Mouse (Mus musculus): ENCODE results near the gene Chkb.

Chkb gene

DNA sequence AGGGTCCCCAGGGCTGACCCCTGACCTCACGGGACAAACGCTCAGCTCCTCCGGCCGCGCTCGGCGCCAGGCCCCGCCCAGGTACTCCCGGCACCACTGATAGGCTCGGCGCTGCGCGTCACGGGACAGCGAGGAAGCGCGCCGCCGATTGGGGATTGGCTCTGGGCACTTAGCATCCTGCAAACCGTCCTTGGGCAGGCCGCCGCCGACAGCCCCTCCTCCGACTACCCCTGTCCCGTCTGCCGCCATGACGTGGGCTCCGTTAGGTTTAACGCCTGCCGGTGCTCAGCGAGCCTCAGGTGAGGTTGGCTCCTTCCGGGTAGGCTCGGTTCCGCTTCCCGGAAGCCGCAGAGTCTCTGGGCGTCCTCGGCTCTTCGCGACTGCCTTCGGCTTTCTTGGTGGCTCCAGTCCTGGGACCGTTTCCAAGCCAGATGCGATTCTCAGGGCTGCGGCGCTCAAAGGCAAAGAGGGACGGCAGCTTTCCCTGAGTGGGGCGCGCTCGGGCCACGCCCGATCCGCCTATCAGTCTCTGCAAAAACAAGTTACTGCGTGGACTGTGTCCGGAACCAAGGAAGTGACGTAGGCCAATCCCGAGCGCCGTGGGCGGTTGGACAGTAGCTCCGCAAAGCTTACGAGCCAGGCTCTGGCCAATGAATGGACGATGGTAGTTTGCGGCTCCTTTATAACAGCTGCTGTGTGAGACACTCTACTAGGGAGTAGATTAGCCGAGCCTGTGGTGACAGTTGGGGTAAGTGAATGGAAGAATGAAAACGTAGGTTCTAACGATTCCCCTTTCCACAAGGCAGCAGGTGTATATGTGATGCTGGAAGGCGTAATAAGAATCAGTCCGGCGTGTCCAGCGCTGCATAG lies at the start of gene Chkb, which contains the start of the genes C730034F03Rik and Gm44502:
Gene Chkb (minus strand): TSS at position 557 of the 870 bp plus-strand sequence.
Gene C730034F03Rik (plus strand): TSS at position 238 of the 870 bp plus-strand sequence.
Gene Gm44502 (minus strand): TSS at position 345 of the 870 bp plus-strand sequence.
- peak; percentile 97 for DNase-seq

DNA sequence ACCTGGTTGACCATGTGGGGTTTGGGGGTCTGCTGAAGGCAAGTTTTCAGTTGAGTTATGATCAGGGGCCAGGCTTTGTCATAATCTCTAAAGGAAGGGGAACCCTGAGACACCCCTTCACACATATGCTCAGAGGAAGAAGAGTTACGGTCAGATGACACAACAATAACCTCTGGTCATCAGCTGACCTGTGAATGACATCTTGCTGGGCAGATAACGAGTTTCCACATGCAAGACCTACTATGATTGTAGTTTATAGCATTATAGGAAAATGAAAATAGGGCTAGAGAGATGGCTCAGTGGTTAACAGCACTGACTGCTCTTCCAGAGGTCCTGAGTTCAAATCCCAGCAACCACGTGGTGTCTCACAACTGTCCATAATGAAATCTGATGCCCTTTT lies 48.9 kb upstream of the Chkb start:
- DNase-seq: no peak

DNA sequence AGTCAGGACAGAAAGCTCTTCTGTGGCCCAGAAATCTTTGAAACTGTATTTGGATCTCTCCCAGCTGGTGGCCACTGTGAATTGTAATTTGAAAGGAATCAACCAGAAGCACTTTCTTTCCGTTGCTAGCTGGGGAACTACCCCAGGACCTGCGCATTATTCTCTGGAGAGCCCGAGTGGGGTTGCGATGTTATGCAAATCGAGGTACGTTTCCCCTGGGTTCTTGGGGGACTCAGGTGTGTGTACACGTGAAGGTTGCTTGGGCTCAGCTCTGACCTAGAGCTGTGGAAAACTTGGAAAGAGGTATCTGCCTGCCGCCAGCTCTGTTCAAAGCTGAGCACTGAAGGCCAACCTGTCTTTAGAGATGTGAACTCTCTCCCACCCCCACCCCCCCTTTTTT lies 48.1 kb upstream of the Chkb start:
- DNase-seq: no peak

DNA sequence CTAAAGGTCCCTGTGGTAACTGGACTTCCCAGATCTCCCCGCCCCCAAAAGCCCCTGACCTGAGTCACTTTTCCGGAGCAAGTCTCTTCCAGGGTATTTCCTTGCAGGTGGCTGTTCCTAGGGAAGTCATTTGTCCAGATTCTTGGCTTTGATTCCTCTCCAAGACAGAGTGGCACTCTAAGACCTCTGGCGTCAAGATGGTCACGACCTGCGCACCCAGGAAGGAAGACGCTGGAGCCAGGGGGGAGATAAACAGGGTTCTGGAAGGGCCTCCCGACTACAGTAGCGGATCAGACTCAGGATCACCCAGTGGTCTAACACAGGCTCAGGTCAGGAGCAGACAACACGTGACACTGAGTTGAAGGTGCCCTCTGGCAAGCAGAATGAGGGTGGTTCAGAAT lies 47.4 kb upstream of the Chkb start, which contains the start of gene Arsa:
Gene Arsa (minus strand): TSS at position 335 of the 401 bp plus-strand sequence.
- DNase-seq: no peak

DNA sequence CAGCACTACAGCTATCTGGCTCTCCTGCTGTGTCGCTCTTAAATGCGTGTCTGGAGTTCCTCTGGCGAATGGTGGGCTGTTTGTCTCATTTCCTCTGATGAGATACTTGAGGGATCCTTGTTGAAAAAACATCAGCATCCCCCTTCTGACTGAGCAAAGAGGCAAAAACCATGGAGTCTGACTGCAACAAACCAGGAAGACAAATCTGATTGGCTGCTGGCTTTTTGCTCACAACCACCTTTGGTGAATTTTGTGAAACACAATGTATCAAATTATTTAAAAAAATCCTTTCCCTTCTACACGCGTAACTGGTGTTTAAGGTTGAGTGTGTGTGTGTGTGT lies 46.7 kb upstream of the Chkb start:
- no peak for DNase-seq

DNA sequence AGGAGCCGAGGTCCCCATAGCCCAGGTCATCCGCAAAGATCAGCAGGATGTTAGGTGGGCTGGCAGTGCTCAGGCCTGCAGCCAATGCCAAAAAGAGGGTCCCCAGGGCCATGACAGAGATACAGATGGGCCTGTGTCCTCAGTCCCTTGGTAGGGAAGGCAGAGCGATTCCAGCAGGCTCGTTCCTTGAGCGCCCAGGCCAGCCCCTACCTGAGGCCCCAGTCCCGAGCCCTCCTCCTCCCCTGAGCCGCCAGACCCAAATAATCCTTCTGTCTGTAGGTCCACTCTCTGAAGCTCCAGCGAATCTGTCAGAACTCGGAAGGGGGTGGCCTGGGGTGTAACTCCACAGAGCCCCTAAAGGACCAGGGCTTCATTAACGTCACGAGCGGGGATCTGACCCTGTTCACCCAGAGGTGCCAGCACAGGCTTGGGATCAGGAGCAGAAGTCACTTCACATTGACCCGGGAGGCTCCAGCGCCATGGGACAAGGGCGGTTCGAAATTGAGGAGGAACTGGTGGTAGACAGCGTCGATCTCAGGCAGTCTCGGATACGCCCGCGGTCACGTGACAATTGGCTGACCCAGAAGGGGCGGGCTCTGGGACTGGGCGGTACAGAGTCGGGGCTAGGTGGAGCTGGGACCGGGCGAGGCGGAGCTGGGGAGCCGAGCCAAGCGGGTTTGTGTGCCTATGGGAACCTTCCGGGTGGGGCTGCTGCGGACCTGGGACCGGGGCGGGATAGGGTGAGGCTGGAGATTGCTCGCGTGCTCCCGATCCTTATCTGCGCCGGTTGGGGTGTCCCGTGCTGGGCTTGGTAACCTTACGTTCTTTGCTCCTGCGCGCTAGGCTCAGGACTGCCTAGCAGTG lies 46.1 kb upstream of the Chkb start:
- peak; percentile 96 for DNase-seq

DNA sequence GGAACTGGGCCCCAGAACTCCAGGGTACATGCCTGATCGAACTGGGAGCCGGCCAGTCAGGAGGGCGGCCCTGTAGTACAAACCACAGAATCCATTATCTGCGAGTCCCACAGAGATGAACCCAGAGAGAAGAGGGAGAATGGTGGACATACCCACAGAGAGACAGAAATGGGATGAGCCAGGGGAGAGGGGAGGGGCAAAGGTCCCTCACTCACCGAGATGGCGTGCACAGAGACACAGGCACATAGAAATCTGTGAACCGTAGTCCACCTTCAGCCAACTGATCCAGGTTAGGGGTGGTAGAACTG lies 45.5 kb upstream of the Chkb start:
- no peak for DNase-seq

DNA sequence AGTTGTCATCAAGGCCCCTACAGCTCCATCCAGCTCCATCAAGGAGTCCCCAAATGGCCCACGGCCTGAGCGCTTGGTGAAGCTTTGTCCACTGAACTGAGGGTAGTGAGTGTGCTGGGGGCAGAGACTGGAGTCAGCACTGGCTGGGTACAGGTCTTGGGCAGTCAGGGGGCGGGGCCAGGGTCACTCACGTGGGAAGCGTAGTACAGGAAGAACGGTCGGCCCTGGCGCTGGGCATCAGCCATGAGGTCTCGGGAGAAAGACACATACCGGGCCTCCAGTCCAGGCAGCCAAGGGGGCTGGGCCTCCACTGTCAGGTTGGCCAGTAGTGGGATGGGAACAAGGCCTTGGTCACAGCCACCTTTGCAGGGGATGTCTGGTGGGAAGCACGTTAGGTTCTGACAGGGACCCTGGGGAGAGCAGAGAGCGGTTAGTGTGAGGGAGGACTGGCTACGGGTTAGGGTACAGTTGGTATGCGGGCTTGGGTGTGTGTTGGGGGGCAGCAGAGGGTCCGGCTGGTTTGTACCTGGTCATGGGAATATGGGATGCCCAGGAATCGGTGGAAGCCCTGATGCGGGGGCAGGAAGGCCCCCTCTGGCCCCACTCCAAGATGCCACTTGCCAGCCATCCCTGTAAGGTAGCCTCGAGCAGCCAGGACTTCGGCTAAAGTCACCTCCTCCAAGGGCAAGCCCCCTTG lies 45.0 kb upstream of the Chkb start:
- DNase-seq: no peak

DNA sequence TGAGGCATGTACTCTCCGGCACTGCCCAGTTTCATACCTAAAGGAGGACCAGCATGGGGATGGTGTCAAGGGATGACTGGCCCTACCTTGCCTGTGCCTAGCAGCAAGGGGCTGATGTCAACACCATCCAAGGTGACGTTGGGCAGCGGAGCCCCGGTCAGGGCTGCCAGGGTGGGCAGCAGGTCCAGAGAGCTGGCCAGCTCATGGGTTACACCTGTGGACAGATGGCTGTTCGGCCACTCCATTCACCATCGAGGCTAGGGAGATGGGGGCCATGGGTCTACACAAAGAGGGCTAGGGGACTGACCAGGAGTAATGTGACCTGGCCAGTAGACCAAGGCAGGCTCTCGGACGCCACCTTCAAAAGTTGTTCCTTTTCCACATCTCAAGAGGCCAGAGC lies 44.2 kb upstream of the Chkb start:
- no peak for DNase-seq

DNA sequence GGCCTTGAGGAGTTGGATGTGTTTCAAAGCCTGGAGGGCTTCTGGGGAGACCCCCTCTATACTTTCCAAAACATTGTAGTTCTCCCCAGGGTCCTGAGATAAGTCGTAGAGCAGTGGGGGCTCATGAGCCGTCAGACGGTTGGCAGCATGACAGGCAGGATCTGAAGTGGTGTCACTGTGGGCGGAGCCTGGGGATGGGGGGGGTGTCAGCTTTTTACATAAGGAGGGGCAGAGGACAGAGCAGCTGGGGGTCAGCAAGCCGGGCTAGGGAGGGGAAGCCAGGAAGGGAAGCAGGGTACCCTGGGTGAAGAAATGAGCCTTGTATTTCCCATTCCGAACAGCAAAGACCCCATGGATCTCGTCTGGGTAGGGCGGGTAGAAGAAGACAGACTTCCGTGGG lies 43.7 kb upstream of the Chkb start:
- no peak for DNase-seq

DNA sequence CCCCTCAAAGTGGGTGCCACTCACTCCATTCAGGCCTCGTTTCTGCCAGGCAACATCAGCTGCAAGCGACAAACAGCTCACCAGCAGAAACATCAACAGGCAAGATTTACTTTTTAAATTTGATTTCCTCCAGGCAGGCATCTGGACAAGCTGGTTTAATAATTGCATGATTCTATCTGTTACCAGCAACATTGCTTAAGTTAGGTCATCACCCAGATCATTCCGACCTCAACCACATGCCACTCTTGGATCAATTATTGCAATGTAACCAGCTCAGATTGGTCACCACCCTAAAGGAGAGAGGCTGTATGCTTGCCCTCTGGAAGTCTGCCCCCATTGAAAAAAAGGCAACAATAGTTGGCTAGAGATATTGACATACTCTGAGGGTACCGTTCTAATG lies 41.8 kb upstream of the Chkb start:
- no peak for DNase-seq

DNA sequence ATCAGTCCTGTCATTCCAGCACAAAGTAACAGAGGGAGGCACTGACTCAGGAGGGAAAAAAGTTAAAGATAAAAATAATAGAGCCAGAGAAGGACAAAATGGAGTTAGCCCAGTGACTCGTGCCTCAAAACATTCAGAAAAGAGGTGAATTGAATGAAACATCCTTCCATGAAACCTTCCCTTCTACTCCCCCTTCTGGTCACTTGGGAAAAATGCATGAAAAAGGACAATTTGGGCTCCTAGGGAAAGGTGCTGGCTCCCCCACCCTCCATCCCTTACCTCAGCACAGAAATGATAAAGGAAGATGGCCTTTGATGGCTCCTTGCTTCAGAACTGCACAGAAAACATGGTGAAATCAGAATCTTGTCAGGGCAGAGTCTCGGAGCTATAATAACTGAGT lies 38.9 kb upstream of the Chkb start:
- no peak for DNase-seq

DNA sequence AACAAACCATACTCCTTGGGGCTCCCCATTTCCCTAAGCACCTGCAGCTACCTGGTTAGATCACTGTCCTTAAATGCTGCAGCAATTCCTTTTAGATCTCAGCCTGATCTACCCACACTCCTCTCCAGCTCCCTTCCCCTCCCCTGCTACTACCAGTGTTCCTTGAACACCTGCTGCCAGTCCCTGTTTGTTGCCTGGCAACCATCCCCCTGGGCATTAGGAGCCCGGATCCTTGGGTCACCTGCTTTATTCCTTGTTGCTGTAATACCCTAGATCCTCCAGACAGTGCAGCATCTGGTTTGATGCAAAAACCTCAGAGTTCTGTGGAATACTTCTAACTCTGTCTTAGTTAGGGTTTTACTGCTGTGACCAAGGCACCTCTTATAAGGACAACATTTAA lies 35.3 kb upstream of the Chkb start:
- DNase-seq: no peak

DNA sequence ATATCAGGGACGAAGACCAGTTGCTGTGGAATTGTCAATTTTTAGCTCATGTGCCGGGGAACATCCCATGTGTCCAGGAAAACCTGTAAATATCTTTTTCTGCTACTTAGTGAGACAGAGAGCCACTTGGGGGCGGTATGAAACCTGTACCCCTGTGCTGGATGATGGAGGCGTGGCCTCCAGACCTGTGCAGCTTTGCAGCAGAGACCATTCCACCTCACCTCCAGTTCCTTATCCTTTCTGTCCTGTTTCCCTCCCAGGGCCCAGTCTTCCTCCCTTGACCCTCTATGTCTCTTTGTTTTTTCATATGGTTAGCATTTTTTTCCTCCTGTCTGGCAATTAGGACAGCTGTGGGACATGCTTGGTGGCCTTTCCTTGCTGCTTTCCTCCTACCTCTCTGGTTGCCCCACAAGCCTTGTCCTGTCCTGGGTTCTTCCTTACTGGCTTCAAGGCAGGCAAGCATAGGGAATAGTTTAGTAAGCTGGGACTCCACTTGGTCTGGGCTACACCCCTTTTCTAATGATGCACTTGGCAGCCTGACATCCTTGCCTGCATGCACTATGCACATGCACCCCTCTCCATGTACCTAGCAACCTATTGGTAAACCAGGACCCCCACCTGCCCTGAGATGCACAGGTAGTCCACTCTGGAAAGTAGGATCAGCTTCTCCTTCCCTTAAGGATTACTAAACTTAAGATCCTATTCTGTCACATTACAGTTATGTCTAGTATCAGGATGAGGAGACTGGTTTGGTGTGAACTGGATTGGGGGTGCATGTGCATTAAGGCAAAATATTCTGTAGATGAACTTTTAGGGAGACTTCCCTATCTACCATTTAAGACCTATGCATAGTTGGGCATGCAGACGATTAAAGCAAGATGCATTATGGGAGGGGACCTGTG lies 33.9 kb upstream of the Chkb start:
- no peak for DNase-seq

DNA sequence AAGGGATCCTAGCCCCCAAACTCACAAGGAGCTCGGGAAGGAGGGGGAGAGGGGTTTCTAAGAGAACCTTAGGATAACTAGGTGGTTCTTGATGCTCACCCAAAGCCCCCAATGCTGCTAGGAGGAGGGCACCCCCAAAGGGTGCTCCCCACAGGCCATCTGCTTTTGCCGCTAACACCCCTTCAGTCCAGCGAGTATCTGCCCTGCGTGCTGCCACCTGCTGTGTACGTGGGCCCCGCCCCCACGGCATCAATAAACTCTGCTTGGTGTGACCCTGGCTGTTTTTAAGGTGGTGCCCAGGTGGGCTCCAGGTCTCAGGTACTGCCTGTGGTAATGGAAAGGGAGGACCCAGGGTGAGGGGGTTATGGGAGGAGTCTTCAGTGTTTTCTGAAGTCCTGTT lies 32.5 kb upstream of the Chkb start:
- no peak for DNase-seq

DNA sequence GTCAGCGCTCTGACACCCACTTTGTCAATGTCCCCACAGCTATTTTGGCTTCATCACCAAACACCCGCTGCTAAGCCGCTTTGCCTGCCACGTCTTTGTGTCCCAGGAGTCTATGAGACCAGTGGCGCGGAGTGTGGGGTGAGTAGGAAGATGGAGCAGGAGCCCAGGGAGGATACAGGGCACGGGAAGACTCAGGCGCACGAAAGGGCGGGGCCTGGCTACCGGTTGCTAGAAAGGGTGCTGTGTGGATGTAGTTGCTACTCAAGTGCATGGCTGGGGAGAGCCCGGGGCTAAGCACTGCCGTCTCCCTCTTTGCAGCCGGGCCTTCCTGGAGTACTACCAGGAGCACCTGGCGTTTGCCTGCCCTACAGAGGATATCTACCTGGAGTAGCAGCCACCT lies 31.6 kb upstream of the Chkb start:
- peak; percentile 1 for DNase-seq

DNA sequence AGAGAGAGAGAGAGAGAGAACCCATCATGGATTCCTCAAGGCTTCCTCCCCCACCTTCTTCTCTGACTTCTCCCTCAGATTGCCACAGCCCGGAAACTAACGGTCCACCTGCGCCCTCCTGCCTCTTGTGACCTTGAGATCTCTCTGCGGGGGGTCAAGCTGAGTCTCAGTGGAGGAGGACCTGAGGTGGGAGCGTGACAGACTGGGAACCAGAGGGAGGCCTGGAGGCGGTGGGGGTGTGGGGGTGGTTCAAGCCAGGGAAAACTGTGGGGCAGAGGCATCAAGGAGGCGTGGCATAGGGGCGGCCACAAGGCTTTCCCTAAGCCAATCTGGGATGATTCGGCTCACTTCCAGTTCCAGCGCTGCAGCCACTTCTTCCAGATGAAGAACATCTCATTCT lies 30.6 kb upstream of the Chkb start:
- DNase-seq: peak; percentile 4

DNA sequence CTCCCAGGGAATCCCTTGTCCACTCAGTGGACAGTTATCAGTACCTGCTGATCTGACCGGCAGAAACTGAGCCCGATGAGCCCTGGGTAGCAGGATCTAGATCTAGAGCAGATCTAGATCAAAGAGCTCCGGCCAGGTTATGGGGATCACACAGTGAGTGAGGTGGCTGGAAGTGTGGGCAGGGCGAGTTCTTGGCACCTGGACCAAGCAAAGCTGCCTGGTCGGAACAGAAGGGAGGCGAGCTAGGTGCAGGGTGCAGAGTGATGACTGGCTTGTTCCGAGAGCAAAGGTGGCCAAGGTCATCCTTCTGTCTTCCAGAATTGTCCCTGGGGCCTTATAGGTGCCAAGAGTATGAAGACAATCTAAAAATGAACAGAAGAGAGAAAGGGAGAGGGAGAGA lies 30.1 kb upstream of the Chkb start:
- DNase-seq: peak; percentile 1

DNA sequence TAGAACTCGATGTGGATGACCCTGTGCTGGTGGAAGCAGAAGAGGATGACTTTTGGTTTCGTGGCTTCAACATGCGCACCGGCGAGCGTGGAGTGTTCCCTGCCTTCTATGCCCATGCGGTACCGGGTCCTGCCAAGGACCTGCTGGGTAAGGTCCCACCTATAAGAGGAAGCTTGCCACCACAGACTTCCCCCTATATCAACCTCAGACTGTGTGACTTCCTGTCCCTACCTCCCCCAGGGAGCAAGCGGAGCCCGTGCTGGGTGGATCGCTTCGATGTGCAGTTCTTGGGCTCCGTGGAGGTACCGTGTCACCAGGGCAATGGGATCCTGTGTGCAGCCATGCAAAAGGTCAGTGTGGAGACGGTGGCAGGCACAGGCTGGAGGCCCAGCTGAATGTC lies 29.2 kb upstream of the Chkb start:
- DNase-seq: no peak

DNA sequence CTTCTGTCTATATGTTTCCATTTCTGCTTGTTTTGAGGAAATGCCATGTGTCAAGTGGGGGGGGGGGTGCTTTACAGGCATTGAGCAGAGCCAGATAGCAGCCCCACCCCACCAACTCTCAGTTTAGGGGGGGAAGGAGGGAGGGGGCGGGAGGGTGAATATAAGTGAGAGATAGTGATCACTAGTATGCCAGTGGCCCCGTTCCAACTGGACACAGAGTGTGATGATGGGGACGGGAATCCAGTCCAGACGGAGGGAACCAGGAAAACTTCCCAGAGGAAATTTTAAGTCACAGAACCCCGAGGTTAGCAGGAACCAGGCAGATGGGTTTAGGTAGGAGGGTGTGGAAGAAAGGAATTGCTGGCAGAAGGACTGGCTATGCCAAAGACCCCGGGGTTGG lies 25.9 kb upstream of the Chkb start:
- no peak for DNase-seq

DNA sequence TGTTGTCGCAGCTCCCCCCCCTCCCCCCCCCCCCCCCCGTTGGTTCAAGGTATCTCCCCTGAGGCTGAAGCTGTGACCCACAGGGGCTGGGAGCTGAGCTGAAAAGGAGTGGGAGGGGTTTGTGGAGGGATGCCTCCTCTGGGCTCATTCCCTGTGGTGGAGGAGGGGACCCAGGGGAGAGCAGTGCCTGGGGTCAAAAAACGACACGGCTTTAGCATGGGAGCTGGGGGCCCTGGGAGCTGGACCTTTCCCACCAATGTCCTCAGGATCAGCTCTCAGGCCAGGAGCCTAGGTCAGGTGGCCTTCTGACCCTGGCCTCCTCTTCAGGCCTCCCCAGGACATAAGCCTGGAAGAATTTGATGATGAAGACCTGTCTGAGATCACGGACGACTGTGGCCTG lies 25.1 kb upstream of the Chkb start:
- DNase-seq: no peak

DNA sequence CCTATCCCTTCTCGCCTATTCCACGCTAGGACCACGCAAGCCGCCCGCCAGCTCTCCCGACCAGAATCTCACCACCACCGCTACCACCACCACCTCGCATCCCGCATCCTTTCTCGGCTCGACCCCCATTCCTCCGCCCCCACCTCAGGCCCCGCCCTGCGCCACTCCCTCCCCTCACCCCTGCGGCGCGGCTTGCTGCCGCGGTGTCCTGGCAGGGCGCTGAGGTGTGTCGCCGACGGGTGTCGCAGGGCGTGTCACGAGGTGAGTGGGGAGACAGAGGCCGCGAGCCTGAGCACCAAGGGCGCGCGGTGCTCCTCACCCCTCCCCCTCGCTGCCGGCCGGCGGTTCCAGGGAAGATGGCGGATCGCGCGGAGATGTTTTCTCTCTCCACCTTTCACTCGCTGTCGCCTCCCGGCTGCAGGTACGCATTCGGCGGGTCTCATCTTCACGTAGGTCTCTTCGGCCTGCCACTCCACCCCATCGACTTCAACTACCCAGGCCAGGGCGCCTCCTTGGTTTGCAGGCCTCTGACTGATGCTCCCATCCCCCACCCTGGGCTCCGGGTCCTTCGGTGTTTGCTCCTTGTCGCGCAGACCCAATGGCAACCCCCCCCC lies 24.3 kb upstream of the Chkb start, which contains the start of gene Mapk8ip2:
Gene Mapk8ip2 (plus strand): TSS at position 49 of the 614 bp plus-strand sequence.
- DNase-seq: no peak
